Mouse (Mus musculus) ES-Bruce4 (cell line): ENCODE measurements around the gene Bcar1. TPM values are rescaled to one million over a fixed set of nuclear protein-coding genes. Genes with fewer than 3 reads are reported as not detected.

Experiments
- H3K27ac ChIP-seq: 2 replicates; pipeline ENCODE4 v1.5.1; 2012; ENCODE audit warnings: low read length, inconsistent platforms; ENCODE audit not compliant: insufficient read depth
- H3K27me3 ChIP-seq: 2 replicates; pipeline ENCODE4 v1.6.1; 2012; ENCODE audit warnings: mild to moderate bottlenecking, low read length, inconsistent platforms; ENCODE audit not compliant: control insufficient read depth, poor library complexity, insufficient read depth, severe bottlenecking
- H3K36me3 ChIP-seq: 2 replicates; pipeline ENCODE4 v1.6.1; 2012; ENCODE audit warnings: inconsistent platforms, mild to moderate bottlenecking, low read length, moderate library complexity; ENCODE audit not compliant: control insufficient read depth, poor library complexity, insufficient read depth, severe bottlenecking
- H3K4me1 ChIP-seq: one replicate; pipeline ENCODE4 v1.8.1; 2011; ENCODE audit warnings: low read length; ENCODE audit not compliant: control insufficient read depth, insufficient read depth
- H3K4me3 ChIP-seq: 2 replicates; pipeline ENCODE4 v1.5.1; 2011; ENCODE audit warnings: low read depth, mild to moderate bottlenecking, low read length
- H3K9ac ChIP-seq: 2 replicates; pipeline ENCODE4 v1.6.1; 2012; ENCODE audit warnings: low read depth, mild to moderate bottlenecking, inconsistent platforms; ENCODE audit not compliant: poor library complexity, severe bottlenecking
- H3K9me3 ChIP-seq: replicated peaks from 2 replicates; pipeline ENCODE4 v1.6.1; 2012; ENCODE audit warnings: mild to moderate bottlenecking, low read length, inconsistent platforms; ENCODE audit not compliant: control insufficient read depth, poor library complexity, insufficient read depth, severe bottlenecking
- CTCF ChIP-seq: IDR thresholded peaks from one replicate; pipeline ENCODE4 v1.8.1; 2011; ENCODE audit warnings: low read depth, low read length
- EP300 ChIP-seq: IDR thresholded peaks from 2 replicates; pipeline ENCODE4 v1.6.1; 2011; ENCODE audit warnings: low read depth, low read length; ENCODE audit not compliant: insufficient read depth
- POLR2A ChIP-seq: IDR thresholded peaks from one replicate; pipeline ENCODE4 v1.8.1; 2011; ENCODE audit warnings: low read length; ENCODE audit not compliant: insufficient read depth
- polyA plus RNA-seq: library from polyadenylated mRNA; stranded (reverse); fragments of >200 nt; gene quantifications from 2 replicates; pipeline ENCODE4 v1.2.4, GENCODE M21; 2011; ENCODE audit warnings: low read depth; ENCODE audit not compliant: missing spikeins, insufficient read depth, insufficient read length

Gene Bcar1
- polyA plus RNA-seq, 1 experiment, result 59.8 TPM

DNA sequence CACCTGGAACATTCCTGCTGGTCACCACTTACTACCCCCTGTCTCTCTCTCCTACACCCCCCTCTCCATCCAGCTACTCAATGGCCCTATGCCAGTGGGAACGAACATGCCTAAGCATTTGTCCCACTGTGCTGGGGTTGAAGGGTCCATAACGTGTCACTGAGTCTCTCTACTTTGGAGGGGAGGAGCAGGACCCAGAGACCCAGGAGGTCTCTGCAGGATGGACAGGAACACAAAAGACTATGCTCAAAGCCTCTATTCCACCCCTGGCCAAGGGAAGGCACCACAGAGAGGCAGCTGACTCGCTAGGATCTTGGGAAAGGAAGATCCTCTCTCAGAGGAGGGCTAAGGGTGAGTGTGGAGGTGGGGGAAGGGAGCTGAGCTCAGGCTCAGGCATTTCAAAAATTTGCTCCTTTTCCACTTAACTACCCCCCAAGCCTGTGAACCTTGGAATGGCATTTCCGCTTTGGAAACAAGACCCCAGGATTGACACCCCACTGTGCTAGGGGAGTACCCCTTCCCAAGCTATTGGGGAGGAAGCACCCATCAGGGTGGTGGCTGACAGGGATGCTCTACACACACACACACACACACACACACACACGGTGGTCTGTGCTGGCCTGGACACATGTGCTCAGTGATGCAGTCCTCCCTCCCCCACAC is 9.9 kb downstream of the Bcar1 start:
- Histone ChIP-seq H3K9me3 (no peaks in the 10 kb centered on the region), H3K9ac (no peak overlapping the region), H3K36me3 (no peaks in the 10 kb centered on the region), H3K4me1 (peaks cover 20% of the 10 kb centered on the region), H3K4me3 (no peak overlapping the region), H3K27ac (peak overlapping the region; percentile 54), H3K27me3 (no peaks in the 10 kb centered on the region)
- TF ChIP-seq CTCF, result no peak
- no peak for TF ChIP-seq POLR2A
- peak; percentile 58; the same call in 1 of the 2 replicates for TF ChIP-seq EP300

DNA sequence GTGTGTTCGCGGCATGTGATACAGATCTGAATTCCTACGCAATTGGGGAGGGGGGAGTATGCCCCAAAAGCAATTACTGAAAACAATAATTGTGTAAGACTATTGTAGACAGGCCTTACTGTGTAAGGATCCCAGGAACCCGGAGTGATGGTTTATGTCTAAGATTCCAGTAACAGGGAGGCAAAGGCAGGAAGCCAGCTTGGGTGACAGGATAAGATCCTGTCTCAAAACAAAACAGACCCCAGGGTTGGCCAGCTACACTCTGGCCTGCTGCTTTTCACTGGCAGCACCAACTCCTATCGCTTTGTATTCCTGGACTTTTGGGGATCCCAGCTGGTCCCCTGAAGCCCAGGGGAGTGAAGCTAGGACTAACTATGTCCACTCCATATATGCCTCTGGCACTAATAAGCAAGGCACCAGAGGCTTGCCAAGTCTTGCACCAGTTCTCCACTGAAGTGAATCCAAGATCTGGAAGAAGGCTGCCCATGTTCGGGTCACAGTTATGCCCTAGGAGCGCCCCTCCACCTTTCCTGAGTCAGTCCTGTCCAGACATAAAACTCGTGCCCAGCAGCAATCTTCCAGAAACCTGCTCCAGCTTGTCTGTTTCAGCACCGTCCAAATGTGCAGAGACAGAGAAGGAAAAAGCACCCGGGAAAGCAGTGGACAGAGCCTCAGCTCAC is 11.1 kb downstream of the Bcar1 start:
- H3K36me3 ChIP-seq, result no peaks in the 10 kb centered on the region
- peak overlapping the region; percentile 54; the same call in 1 of the 2 replicates for H3K27ac ChIP-seq
- peak overlapping the region; percentile 42 for H3K4me3 ChIP-seq
- H3K9me3 ChIP-seq, result no peaks in the 10 kb centered on the region
- H3K9ac ChIP-seq, result no peak overlapping the region
- TF ChIP-seq POLR2A, result no peak
- H3K27me3 ChIP-seq, result no peaks in the 10 kb centered on the region
- H3K4me1 ChIP-seq, result peaks cover 20% of the 10 kb centered on the region

DNA sequence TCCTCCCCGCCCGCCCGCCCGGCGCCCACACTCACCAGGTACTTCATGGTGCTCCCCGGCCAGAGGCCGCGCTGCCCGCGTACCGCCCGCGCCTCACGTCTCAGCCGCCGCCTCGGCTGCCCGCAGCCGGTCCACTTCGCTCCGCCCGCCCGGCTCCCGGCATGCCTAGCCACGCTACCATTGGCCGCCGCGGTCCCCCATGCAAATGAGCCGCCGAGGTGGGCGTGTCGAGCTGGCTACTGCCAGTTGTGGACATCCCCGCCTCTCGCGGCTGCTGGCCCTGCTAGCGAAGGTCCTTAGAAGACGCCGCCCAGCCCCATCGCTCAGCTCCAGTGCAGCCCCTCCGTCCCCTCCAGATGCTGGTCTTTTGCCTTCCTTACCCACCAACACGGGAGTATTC is 11.6 kb downstream of the Bcar1 start:
- H3K36me3 ChIP-seq, result no peaks in the 10 kb centered on the region
- TF ChIP-seq POLR2A, result peak; percentile 29
- peak; percentile 44; the same call in 1 of the 2 replicates for TF ChIP-seq EP300
- no peak for TF ChIP-seq CTCF
- H3K27me3 ChIP-seq, result no peaks in the 10 kb centered on the region
- H3K4me1 ChIP-seq, result peaks cover 20% of the 10 kb centered on the region
- 0 out of 2 replicates have a peak overlapping the region, but pooled peaks have one; percentile 54 for H3K27ac ChIP-seq
- peak overlapping the region; percentile 83 for H3K4me3 ChIP-seq
- H3K9me3 ChIP-seq, result no peaks in the 10 kb centered on the region
- peak overlapping the region; percentile 87 for H3K9ac ChIP-seq

DNA sequence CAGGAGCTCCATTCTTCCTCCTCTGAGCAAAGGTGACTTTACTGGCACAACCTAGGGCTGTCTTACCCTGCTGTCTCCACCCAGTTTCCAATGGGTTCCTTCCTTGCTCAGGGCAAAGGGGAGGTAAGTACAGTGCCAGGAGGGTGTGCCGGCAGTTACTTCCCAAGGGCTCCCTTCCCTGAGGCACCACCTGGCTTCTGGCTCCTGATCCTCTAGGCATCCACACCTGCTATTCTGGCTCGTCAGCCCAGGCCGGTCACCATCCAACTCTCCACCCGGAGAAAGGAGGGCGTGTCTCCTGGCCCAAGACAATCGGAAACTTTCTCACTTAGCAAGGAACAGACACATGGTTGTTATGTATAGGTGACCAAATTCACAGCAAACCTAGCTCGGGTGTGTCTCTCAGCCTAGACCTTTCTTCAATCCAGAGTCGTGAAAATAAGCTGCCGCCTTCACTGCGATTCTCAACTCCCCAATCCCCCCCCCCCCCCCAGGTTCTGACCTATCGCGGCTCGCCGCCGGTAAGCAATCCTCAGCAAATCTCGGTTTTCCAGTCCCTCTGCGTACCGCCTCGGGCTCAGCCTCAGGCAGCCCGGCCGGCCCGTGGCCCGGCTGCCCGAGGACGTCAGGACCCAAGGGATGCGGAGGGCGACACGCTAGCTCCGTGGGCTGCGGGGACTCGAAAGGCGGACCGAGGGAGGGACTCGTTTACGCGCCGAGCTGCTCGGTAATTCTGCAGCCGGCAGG is 12.2 kb downstream of the Bcar1 start:
- H3K27me3 ChIP-seq, result no peaks in the 10 kb centered on the region
- TF ChIP-seq POLR2A (no peak), EP300 (0 out of 2 replicates have a peak, but pooled peaks have one; percentile 33)
- no peak overlapping the region for H3K27ac ChIP-seq
- peaks cover 20% of the 10 kb centered on the region for H3K4me1 ChIP-seq
- H3K36me3 ChIP-seq, result no peaks in the 10 kb centered on the region
- no peaks in the 10 kb centered on the region for H3K9me3 ChIP-seq
- peak overlapping the region; percentile 87 for H3K9ac ChIP-seq
- H3K4me3 ChIP-seq, result peak overlapping the region; percentile 83

DNA sequence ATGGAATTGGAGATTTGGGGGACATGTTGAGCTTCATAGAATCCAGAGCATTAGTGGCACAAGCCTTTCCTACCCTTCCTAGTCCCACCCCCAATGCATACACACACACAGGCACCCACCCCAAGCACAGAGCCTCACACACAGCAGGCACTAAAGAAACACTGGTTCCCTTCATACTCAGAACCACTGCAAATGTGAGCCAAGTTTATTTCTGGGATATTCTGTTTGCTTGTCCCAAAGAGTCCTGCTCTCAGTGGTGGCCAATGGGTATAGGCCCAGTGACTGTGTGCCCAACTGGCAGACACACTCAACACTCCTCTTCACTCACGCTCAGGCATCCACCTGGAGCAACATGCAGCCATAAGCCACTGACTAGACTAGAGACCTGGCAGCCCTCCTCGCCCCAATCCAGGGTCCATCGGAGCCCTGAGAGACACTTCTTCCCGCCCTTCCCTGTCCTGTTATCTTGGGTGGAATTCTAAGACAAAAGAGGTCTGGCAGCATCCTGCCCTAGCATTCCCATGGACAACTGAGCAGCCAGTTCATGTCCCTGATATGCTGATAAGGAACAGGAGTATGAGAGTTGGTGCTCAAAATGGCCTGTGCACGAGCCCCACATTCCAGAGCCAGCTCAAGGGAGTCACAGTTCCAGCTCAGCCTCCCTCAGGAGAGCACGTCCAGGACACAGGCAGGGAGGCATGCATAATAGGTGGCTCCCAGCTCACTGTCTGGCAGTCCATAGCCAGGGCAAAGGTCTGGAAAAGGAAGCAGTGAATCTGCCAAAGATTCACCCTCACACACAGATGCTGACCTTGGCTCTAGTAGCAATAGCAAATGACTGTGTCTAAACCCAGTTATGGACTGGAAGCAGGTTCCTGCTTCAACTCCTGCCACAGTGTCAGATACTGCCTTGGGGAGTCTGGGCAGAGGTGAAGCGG is 14.1 kb downstream of the Bcar1 start:
- no peak overlapping the region for H3K9ac ChIP-seq
- no peaks in the 10 kb centered on the region for H3K9me3 ChIP-seq
- H3K27me3 ChIP-seq, result no peaks in the 10 kb centered on the region
- peaks cover 19% of the 10 kb centered on the region for H3K4me1 ChIP-seq
- H3K27ac ChIP-seq, result no peak overlapping the region
- no peak overlapping the region for H3K4me3 ChIP-seq
- TF ChIP-seq CTCF (no peak), POLR2A (no peak), EP300 (no peak)
- H3K36me3 ChIP-seq, result no peaks in the 10 kb centered on the region
